Mouse (Mus musculus) spleen, embryonic (tissue): ENCODE results near the gene Rabgef1.

Source experiments
- CTCF ChIA-PET: fragments of 350-600 bp; sonication (Branson Sonifier 250); formaldehyde crosslinking; loops from one replicate; lab custom pipeline; 2022; lab: Charles Lee

Gene Rabgef1

DNA sequence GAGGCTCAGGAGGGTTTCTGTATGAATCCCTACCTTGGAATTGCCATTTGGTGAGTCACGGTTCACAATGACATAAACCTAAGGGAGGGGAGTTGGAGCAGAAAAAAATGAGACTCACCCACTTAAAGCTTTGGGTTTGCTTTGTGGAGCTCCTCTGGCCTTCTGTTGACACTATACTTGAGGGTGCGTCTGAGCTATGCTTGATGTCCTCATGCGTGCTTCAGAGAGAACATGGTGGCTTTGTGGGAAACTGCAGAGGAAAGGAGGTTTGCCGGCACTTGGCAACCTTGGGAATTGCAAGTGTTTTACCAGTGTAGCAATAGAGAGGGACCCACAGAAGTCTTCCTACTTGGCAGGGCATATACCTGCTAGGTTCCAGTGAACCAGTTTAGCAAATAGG is 35.7 kb downstream of the Rabgef1 start:
- CTCF ChIA-PET: no interaction called here

DNA sequence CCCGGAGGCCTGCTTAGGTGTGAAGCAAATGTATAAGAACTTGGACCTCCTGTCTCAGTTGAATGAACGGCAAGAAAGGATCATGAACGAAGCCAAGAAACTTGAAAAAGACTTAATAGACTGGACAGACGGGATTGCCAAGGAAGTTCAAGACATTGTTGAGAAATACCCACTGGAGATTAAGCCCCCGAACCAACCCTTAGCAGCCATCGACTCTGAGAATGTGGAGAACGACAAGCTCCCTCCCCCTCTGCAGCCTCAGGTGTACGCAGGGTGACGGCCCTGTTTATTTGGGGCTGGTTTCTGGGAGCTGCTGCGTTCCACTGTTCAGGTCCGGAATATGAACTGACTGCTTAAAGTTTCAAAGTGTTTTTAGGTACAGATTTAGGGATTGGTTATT is 41.4 kb downstream of the Rabgef1 start:
- CTCF ChIA-PET: no interaction called here

DNA sequence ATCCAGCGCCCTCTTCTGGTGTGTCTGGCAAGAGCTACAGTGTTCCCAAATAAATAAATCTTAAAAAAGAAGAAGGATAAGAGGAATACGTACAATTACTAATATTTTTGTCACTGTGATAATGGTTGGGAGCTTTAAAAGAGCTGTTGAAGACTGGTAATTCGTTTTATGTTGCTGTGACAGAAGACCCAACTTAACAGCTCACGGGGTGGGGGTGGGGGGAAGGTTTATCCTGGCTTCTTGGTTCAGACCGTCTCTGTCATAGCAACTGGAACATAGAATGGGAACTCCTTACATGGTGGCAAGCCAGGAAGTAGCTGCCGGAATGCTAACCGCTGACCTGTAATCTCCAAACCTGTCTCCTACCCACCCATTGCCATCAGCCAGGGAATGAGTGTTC is 45.2 kb downstream of the Rabgef1 start, which contains the start of gene Tmem248:
TSS of gene Tmem248 (plus strand) at position 301 of the 400 bp plus-strand sequence.
- CTCF ChIA-PET: no interaction called here

DNA sequence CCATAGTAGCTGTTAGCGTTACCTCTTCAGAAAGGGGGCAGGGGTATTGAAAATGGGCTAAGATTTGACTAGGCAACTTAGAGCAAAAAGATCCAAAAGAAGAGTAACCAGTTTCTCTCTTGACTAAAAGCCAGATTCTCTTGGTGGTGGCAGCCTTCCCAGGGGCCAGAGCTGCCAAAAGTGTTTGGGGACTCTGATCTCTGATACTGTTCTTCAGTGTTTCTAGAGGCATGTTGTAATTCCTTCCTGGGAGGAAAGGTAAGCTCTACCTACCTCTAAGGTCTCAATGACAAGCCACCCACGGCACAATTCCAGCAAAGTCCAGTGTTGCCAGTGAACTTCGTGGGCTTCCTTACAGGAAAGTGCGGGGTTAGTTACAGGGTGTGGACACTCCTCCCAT is 45.8 kb downstream of the Rabgef1 start:
- CTCF ChIA-PET: no interaction called here

DNA sequence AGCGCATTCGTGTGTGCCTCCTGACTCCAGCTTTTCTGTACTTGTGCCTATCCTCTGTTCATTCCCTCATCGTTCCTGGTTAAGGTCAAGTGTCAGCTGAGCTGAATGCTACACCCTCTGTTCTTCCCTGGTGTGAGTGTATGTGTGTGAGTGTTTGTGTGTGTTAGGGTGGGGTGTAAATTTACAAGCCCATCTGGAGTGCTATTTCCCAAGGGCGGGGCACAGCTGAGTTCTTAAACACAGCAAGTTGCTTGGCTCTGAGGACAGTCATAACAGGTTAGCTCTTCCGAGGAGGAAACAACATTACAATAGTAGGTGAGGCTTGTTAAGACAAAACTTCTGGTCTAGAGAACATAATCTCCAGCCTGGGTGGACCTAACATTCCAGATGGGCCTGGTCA is 46.7 kb downstream of the Rabgef1 start:
- CTCF ChIA-PET: interaction anchor here (0.5 kb wide), 1 partner anchor 22 kb away, joined by 3 read pairs; no protein-coding TSS in a partner anchor

DNA sequence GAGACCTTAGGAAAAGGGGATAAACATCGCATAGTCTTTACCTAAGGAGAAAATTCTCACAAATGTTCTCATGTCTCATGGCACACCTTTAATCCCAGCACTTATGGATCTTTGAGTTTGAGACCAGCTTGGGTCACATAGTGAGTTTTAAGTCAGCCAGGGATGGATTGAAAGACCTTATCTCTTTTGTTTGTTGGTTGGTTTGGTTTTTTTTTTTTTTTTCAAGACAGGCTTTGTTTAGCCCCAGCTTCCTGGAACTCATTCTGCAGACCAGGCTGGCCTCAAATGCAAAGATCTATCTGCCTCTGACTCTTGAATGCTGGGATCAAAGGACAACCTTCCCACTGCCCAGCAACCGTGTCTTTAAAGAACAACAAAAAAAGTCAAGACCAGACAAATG is 49.7 kb downstream of the Rabgef1 start:
- CTCF ChIA-PET: no interaction called here

DNA sequence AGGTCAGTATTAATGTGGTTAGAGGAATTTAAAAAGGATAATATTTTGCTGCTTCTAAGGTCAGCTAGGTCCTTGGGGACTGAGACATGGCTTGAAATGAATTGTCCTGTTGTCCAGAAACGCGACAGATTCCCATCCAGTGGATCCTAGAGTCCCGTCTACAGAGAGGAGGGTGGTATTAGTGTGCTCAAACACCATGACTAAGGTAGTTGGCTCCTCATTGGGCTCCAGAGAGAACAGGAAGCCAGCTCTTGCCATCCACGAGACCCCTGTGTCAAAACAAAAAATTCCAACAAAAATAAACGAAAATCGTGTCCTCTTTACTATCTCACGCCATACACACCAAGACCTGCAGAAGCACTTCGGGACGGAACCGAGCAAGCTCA is 50.2 kb downstream of the Rabgef1 start:
- CTCF ChIA-PET: no interaction called here

DNA sequence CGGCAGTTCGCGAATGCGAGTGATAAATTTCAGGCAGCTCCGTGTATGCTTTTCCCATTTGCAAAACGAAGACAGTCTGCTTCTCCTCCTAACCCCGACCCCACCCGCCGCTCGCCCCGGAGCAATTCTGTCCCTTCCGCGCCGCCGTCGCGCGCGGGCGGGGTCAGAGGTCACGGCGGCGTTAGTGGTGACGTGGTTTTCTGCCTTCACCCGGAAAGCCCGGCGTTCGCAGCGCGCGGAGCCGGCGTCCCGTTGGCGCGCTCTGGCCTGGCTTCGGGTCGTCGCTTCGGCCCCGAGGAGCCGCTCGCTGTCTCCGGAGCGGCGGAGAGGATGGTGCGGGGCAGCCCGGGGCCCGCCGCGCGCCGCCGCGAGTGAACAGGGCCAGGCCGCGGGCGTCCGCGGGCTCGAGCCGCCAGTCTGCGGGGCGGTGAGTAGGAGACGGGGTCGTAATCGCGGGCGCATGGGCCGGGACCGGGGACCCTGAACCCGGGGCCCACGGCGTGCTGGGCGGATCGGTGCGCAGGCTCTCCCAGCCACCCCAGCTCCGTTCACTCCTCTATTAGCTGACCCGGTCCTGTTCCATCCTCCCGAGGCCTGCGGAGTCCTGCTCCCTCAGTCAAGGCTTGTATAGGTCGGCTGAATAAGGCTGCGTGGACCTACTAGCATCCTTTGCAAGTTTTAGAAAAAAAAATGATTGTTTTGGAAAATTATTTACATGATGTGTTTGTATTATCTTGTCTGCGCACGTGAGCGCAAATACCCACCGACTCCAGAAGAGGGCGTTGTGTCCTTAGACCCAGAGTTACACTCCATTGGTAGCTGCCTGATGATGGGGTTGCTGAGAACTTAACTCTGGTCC is 50.8 kb downstream of the Rabgef1 start:
- CTCF ChIA-PET: interaction anchor here (0.5 to 1.2 kb wide), 2 partner anchors 33 to 366 kb away, joined by 4 to 16 read pairs; no protein-coding TSS in a partner anchor

DNA sequence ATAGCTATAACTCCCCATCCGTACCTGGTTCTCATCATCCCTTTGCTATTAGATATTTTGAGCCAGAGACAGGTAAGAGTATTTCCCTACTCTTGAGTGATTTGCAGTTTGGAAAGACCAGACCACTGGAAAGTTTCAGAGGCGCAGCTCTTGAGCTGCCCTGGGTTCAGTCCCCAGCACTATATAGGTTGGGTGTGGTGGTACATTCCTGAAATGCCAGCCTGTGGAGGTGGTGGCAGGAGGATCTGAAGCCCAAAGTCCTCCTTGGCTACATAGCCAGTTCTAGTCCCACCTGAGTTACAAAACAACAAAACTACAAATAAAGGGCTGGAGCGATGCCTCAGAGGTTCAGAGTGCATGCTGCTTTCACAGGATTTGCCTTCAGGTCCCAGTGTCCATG is 55.2 kb downstream of the Rabgef1 start:
- CTCF ChIA-PET: interaction anchor here (0.6 kb wide), 1 partner anchor 255 kb away, joined by 7 read pairs; no protein-coding TSS in a partner anchor

DNA sequence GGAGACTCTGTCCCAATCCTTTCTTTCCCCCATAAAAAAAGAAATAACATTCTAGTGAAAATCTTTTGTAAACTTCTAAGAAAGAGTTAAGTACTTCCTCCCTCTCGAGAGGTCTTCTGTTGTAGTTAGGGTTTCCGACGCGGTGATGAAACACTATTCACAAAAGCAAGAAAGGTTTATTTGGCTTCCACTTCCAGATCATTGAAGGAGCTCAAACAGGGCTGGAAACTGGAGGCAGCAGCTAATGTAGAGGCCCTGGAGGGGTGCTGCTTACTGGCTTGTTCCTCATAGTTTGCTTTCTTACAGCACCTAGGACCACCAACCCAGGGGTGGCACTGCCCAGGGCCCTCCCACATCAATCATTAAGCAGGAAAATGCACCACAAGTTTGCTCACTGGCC is 56.5 kb downstream of the Rabgef1 start:
- CTCF ChIA-PET: interaction anchor here (0.5 kb wide), 1 partner anchor 67 kb away, joined by 11 read pairs; no protein-coding TSS in a partner anchor

DNA sequence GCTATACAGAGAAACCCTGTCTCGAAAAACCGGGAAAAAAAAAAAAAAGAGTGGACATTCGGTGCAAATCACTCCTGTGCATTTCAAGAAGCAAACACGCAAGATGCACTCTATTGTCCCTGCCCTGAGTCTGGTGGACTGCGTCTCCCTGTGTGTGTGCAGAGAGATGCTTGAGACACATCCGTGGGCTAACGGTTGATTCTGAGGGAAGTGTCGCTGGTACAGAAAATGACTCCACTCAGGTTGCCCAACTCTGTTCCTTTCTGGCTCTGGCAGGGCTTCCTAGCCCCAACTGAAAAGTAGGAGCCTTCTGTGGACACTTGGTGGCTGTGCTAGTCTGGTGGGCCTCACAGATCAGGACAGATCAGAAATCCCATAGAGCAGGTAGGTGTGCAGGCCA is 64.7 kb downstream of the Rabgef1 start:
- CTCF ChIA-PET: no interaction called here

DNA sequence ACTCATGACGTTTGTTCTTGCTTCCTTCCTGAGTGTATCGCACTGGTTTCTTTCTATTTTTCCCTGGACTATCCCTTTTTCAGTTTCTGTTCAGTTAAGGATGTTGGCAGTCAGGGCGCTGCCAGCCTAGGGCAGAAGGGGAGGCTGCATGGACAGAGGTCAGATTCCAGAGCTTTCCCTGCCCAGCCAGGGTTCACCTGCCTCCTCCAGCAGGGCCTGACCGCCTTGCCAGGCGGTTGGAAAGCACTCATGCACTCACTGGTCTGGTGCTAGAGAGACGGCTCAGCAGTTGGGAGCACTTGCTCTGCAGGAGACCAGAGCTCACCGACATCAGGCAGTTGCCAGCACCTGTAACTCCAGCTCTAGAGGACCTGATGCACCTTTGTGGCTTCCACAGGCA is 67.6 kb downstream of the Rabgef1 start:
- CTCF ChIA-PET: interaction anchor here (1.0 kb wide), 1 partner anchor 18 kb away, joined by 3 read pairs; no protein-coding TSS in a partner anchor

DNA sequence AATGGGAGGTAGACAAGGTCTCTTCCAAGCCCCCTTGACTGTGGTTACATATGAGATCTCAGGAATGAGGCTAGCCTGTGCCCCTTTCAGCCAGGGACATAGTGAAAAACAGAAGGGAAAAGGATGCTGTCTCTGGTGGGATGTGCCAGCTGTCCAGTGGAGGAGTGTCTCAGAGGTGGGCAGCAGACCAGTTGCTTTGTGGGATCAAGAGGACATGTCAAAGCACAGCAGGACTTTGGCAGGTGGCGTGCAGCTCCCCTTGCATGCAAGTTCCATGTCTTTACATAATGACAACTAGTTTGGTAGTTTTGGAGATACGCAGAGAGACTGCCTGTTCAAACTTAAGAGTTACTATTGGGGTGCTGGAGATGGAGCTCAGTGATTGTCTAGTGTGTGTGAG is 68.3 kb downstream of the Rabgef1 start:
- CTCF ChIA-PET: no interaction called here

DNA sequence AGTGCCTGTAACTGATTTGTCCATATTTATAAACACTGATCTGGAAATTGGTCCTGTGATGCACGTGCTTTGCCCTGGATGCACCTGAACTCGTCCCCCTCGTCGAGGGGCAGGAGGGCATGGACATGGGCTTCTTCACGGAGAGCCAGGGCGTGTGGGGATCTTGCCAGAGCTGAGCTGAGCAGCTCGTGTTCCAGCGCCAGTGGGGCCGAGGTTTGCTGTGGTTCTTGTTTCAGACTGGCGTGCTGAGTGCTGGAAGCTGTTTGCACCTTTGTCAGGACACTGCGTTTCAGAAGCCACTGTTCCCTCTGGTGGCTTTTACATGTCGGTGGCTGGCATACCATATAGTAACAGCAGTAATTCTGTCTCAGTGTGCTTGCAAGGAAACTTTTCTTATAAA is 69.8 kb downstream of the Rabgef1 start:
- CTCF ChIA-PET: no interaction called here

DNA sequence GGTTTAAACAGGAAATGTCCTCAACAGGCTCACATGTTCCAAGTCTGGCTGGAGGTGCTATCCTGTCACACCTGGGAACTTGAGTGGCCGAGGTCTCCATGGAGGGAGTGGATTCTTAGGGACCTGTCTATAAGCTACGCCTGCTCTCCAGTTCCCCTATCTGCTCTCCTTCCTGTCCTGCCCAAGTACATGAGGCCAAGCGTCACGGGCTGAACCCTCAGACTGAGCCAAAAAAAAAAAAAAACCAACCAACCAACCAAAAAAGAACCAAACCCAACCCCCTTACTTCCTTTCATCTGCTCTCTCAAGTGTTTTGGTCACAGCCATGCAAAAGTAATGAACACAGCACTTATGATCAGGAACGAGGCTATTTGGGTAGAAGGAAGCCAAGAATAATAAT is 76.2 kb downstream of the Rabgef1 start:
- CTCF ChIA-PET: no interaction called here

DNA sequence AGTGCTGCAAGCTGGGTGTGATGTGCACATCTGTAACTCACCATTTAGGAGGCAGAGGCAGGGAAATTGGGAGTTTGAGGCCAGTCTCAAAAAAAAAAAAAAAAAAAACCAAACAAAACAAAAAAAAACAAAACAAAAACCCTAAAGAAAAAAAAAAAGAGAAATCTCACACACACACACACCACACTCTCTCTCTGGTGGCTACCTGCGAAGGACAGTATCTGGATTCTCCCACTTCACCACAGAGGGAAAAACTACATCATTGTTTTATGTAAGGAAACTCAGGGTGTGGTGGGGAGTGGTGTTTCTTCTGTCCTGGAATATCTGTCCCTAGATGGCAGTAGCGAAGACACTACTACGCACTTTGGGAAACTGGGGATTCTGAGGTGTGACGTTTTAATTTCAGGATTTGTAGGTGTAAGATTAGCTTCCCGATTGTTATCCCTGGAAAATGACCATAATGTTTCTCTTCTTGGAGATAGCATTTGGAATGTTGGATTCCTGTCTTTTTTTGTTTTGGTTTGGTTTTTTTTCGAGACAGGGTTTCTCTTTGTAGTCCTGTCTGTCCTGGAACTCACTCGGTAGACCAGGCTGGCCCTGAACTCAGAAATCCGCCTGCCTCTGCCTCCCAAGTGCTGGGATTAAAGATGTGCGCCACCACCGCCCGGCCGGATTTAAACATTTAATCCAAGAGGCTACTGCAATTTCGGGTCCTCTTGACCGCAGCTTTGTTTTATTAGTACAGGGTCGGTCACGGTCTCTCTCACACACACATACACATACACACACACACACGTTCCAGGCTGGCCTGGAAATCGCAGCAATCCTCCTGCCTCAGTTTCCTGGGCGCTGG is 82.8 kb downstream of the Rabgef1 start:
- CTCF ChIA-PET: interaction anchor here (0.9 kb wide), 1 partner anchor 497 kb away, joined by 4 read pairs; no protein-coding TSS in a partner anchor

DNA sequence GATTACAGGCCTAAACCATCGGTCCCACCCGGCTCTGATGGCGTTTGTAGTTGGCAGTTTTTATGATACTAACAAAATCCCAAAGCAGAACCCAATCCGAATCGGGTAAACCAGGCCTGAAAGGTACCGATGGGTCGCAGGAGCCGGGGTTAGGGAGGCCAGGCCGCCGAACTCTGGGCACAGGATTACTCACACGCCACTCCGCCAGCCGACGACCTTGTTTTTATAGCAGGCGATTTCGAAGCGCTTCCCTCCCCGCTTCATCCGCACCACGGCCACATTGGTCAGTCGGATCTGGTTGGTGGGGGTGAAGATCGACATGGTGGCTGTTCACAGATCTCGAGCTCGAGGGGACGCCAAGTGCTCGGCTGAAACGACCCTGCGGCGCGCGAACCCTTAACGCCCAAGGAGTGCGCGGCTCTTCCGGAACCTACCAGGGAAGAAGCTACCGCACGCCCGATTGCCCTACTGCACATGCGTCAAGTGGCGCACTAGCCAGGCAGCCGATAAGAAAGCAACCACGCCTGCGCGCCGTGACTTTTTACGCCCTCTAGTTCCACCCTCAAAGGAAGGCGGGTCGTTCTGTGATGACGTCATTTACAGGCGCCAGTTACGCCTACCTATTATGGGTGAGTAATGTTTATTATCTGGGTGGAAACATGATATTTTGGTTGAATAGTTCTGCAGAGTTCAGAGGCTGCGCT is 83.6 kb downstream of the Rabgef1 start, which contains the start of the genes Sbds and Tyw1:
TSS of gene Sbds (minus strand) at position 514 of the 704 bp plus-strand sequence.
TSS of gene Tyw1 (plus strand) at position 603 of the 704 bp plus-strand sequence.
- CTCF ChIA-PET: no interaction called here

DNA sequence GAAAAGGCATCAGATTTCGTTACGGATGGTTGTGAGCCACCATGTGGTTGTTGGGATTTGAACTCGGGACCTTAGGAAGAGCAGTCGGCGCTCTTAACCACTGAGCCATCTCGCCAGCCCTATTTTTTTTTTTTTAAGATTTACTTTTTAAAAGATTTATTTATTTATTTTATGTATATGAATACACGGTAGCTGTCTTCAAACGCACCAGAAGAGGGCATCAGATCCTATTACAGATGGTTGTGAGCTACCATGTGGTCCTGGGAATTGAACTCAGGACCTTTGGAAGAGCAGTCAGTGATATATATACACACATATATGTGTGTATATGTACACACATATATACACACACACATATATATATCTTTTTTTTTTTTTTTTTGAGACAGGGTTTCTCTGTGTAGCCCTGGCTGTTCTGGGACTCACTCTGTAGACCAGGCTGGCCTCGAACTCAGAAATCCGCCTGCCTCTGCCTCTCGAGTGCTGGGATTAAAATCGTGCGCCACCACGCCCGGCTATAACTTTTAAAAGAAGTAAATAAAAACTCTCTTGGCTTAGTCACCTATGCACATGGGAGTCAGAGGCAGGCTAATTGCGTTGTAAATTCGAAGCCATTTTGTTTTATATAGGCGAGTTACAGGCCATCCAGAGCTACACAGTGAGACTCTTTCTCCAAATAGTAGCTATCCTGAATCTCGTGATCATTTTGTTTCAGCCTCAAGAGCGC is 84.4 kb downstream of the Rabgef1 start:
- CTCF ChIA-PET: interaction anchor here (0.5 to 0.7 kb wide), 3 partner anchors 212 to 542 kb away, joined by 3 to 12 read pairs (median 4); no protein-coding TSS in a partner anchor

DNA sequence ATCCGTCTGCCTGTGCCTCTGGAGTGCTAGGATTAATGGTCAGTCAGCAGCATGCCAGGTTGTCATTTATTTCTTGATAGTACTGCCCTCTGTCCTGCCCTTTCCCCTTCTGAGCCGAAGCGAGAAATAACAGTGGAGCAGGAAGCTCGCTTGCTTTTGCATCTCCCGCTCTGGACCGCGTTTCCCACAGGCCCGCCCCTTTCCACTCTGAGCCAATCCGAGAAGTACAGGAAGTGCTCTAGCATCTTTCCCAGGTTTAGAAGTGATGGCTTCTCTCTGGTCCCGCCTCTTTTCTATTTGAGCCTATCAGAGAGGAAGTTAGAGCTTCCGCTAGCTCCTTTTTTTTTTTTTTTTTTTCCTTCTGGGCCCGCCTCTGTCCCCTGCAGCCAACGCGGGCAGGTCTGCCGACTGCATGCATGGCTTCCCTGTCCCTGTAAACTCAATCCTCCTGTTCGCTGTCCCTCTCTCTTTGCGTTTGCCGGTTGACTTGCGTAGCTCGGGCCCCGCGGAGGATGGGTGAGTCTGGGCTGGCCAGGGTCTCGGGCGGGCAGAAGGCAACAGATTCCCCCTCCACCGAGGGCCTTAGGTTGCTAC is 85.2 kb downstream of the Rabgef1 start:
- CTCF ChIA-PET: interaction anchor here (0.5 to 0.7 kb wide), 3 partner anchors 18 to 543 kb away, joined by 3 to 12 read pairs (median 4); no protein-coding TSS in a partner anchor

DNA sequence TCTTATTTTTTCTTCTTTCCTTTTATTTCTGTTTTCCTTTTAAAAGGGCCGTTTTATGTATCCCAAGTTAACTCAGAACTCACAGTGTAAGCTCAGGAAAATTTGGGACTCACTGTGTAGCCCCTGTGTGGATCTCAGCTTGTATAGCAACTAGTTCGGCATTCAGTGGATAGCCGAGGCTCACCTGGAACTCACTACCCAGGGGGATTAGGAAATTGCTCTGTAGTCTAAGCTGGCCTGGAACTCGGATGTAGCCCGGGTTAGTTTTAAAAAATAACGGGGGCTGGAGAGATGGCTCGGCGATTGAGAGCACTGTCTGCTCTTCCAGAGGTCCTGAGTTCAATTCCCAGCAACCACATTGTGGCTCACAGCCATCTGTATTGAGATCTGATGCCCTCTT is 85.7 kb downstream of the Rabgef1 start:
- CTCF ChIA-PET: interaction anchor here (0.7 kb wide), 1 partner anchor 18 kb away, joined by 3 read pairs; no protein-coding TSS in a partner anchor
